Mouse (Mus musculus) embryonic facial prominence, embryonic 13.5 days (tissue): ENCODE results near the gene Mfsd9. TPM values are rescaled to one million over a fixed set of nuclear protein-coding genes. Genes with fewer than 3 reads are reported as not detected.

Experiments
- ATAC-seq: fragments of 200-750 bp; cut with Nextera tagmentation; 2 replicates; pipeline ENCODE4 v1.8.0; 2017; ENCODE audit warnings: low read depth; ENCODE audit not compliant: insufficient number of reproducible peaks, insufficient read depth, low FRiP score, low TSS enrichment
- H3K27ac ChIP-seq: fragments of 300-500 bp; sonication (generic); 2 replicates; pipeline ENCODE4 v1.5.1; 2015; ENCODE audit warnings: moderate library complexity, mild to moderate bottlenecking, inconsistent platforms
- H3K27me3 ChIP-seq: fragments of 300-500 bp; sonication (generic); 2 replicates; pipeline ENCODE4 v1.6.1; 2015; ENCODE audit warnings: mild to moderate bottlenecking, inconsistent platforms
- H3K36me3 ChIP-seq: fragments of 300-500 bp; sonication (generic); 2 replicates; pipeline ENCODE4 v1.6.1; 2015; ENCODE audit warnings: mild to moderate bottlenecking, inconsistent platforms
- H3K4me1 ChIP-seq: fragments of 300-500 bp; sonication (generic); 2 replicates; pipeline ENCODE4 v1.6.1; 2015; ENCODE audit warnings: inconsistent platforms
- H3K4me2 ChIP-seq: fragments of 300-500 bp; sonication (generic); 2 replicates; pipeline ENCODE4 v1.6.1; 2015; ENCODE audit warnings: moderate library complexity, mild to moderate bottlenecking, inconsistent platforms
- H3K4me3 ChIP-seq: fragments of 300-500 bp; sonication (generic); 2 replicates; pipeline ENCODE4 v1.5.1; 2015; ENCODE audit warnings: mild to moderate bottlenecking, inconsistent platforms
- H3K9ac ChIP-seq: fragments of 300-500 bp; sonication (generic); 2 replicates; pipeline ENCODE4 v1.6.1; 2015; ENCODE audit warnings: mild to moderate bottlenecking, inconsistent platforms
- H3K9me3 ChIP-seq: fragments of 300-500 bp; sonication (generic); 2 replicates; pipeline ENCODE4 v1.6.1; 2016; ENCODE audit warnings: inconsistent platforms
- WGBS: fragments of 180-500 bp; shearing (Covaris S2); methylation state at CpG from one replicate; pipeline ENCODE4 v1.1.7; 2015; ENCODE audit warnings: mixed read lengths; 5-methylcytosine and 5-hydroxymethylcytosine counted together
- polyA plus RNA-seq: library from polyadenylated mRNA; unstranded; fragments of >200 nt; fragmentation: Nextera tagmentation; extraction: Ambion mirVana; gene quantifications from 2 replicates; pipeline ENCODE4 v1.2.1, GENCODE M21; 2015

The Mfsd9 gene
- polyA plus RNA-seq, 1 experiment from 2014 or later, result 3.8 TPM

GRCm38 (mm10) chr1:40776102-40776501 lies 14.4 kb downstream of the Mfsd9 start:
- WGBS, result 44% methylated on average over 2 of the region's 2 CpGs
- Histone ChIP-seq H3K4me1 (peaks cover 3% of the 10 kb centered on the region; the same call in 1 of the 2 replicates), H3K27me3 (no peaks in the 10 kb centered on the region), H3K36me3 (peaks cover 50% of the 10 kb centered on the region), H3K4me3 (no peak overlapping the region), H3K4me2 (no peak overlapping the region), H3K27ac (no peak overlapping the region), H3K9me3 (peaks cover 13% of the 10 kb centered on the region; the same call in 1 of the 2 replicates), H3K9ac (no peak overlapping the region)
- no peak for ATAC-seq

GRCm38 (mm10) chr1:40774040-40774439 lies 16.4 kb downstream of the Mfsd9 start:
- peaks cover 29% of the 10 kb centered on the region for H3K36me3 ChIP-seq
- H3K4me3 ChIP-seq, result no peak overlapping the region
- H3K27ac ChIP-seq, result no peak overlapping the region
- no peak overlapping the region for H3K9ac ChIP-seq
- ATAC-seq, result no peak
- H3K4me2 ChIP-seq, result no peak overlapping the region
- 97% methylated on average over 10 of the region's 10 CpGs for WGBS
- no peaks in the 10 kb centered on the region for H3K27me3 ChIP-seq
- H3K9me3 ChIP-seq, result peaks cover 6% of the 10 kb centered on the region; the same call in 1 of the 2 replicates
- H3K4me1 ChIP-seq, result peaks cover 3% of the 10 kb centered on the region; the same call in 1 of the 2 replicates

- no peak overlapping the region for H3K27ac ChIP-seq
- H3K4me3 ChIP-seq, result no peak overlapping the region
- no peaks in the 10 kb centered on the region for H3K27me3 ChIP-seq
- H3K9ac ChIP-seq, result no peak overlapping the region
- H3K4me2 ChIP-seq, result no peak overlapping the region
- ATAC-seq, result no peak
- peaks cover 3% of the 10 kb centered on the region; the same call in 1 of the 2 replicates for H3K4me1 ChIP-seq
- no peaks in the 10 kb centered on the region for H3K9me3 ChIP-seq
- 86% methylated on average over 5 of the region's 5 CpGs for WGBS
- peaks cover 22% of the 10 kb centered on the region for H3K36me3 ChIP-seq
These were observed 17.3 kb downstream of the Mfsd9 start for GRCm38 (mm10) chr1:40773234-40773633.

- ATAC-seq, result no peak
- H3K9me3 ChIP-seq, result no peaks in the 10 kb centered on the region
These were observed 19.1 kb downstream of the Mfsd9 start for GRCm38 (mm10) chr1:40771196-40771970.

GRCm38 (mm10) chr1:40769331-40769894 lies 21.1 kb downstream of the Mfsd9 start:
- Histone ChIP-seq H3K9ac (no peak overlapping the region), H3K9me3 (no peaks in the 10 kb centered on the region), H3K27ac (no peak overlapping the region), H3K4me3 (no peak overlapping the region), H3K4me2 (no peak overlapping the region), H3K36me3 (peaks cover 16% of the 10 kb centered on the region), H3K27me3 (no peaks in the 10 kb centered on the region), H3K4me1 (no peaks in the 10 kb centered on the region)
- ATAC-seq, result no peak
- 54% methylated on average over 4 of the region's 4 CpGs for WGBS

More at GRCm38 (mm10) chr1:40771196-40771970, 19.1 kb downstream of the Mfsd9 start:
- H3K9ac ChIP-seq, result no peak overlapping the region
- H3K4me1 ChIP-seq, result peaks cover 3% of the 10 kb centered on the region; the same call in 1 of the 2 replicates
- H3K4me2 ChIP-seq, result no peak overlapping the region
- WGBS, result 88% methylated on average over 7 of the region's 7 CpGs
- no peak overlapping the region for H3K27ac ChIP-seq
- H3K4me3 ChIP-seq, result no peak overlapping the region
- H3K27me3 ChIP-seq, result no peaks in the 10 kb centered on the region
- peaks cover 22% of the 10 kb centered on the region for H3K36me3 ChIP-seq

GRCm38 (mm10) chr1:40768606-40769005 lies 21.9 kb downstream of the Mfsd9 start:
- H3K9ac ChIP-seq, result no peak overlapping the region
- H3K27me3 ChIP-seq, result no peaks in the 10 kb centered on the region
- no peaks in the 10 kb centered on the region for H3K4me1 ChIP-seq
- ATAC-seq, result no peak
- WGBS, result 30% methylated on average over 6 of the region's 6 CpGs
- no peaks in the 10 kb centered on the region for H3K9me3 ChIP-seq
- no peak overlapping the region for H3K4me2 ChIP-seq
- H3K4me3 ChIP-seq, result no peak overlapping the region
- H3K27ac ChIP-seq, result no peak overlapping the region
- peaks cover 8% of the 10 kb centered on the region for H3K36me3 ChIP-seq

GRCm38 (mm10) chr1:40767588-40767987 lies 22.9 kb downstream of the Mfsd9 start:
- no peak overlapping the region for H3K27ac ChIP-seq
- no peak for ATAC-seq
- no peaks in the 10 kb centered on the region for H3K27me3 ChIP-seq
- H3K9ac ChIP-seq, result no peak overlapping the region
- 89% methylated on average over 18 of the region's 18 CpGs for WGBS
- no peak overlapping the region for H3K4me2 ChIP-seq
- no peaks in the 10 kb centered on the region for H3K36me3 ChIP-seq
- H3K4me3 ChIP-seq, result no peak overlapping the region
- H3K9me3 ChIP-seq, result no peaks in the 10 kb centered on the region
- no peaks in the 10 kb centered on the region for H3K4me1 ChIP-seq

- Histone ChIP-seq H3K27me3 (no peaks in the 10 kb centered on the region), H3K4me1 (no peaks in the 10 kb centered on the region), H3K27ac (no peak overlapping the region), H3K4me3 (no peak overlapping the region), H3K36me3 (no peaks in the 10 kb centered on the region), H3K9ac (no peak overlapping the region), H3K4me2 (no peak overlapping the region), H3K9me3 (no peaks in the 10 kb centered on the region)
- no peak for ATAC-seq
- WGBS, result 91% methylated on average over 12 of the region's 12 CpGs
These were observed 25.0 kb downstream of the Mfsd9 start for GRCm38 (mm10) chr1:40765521-40765920.

- no peak for ATAC-seq
These were observed 25.7 kb downstream of the Mfsd9 start for GRCm38 (mm10) chr1:40764701-40765275.

GRCm38 (mm10) chr1:40764042-40764441 lies 26.4 kb downstream of the Mfsd9 start:
- H3K9me3 ChIP-seq, result no peaks in the 10 kb centered on the region
- H3K4me3 ChIP-seq, result no peak overlapping the region
- no peak for ATAC-seq
- no peak overlapping the region for H3K9ac ChIP-seq
- no peaks in the 10 kb centered on the region for H3K4me1 ChIP-seq
- H3K4me2 ChIP-seq, result no peak overlapping the region
- H3K36me3 ChIP-seq, result no peaks in the 10 kb centered on the region
- WGBS, result 80% methylated on average over 1 of the region's 1 CpGs
- no peaks in the 10 kb centered on the region for H3K27me3 ChIP-seq
- no peak overlapping the region for H3K27ac ChIP-seq

More at GRCm38 (mm10) chr1:40764701-40765275, 25.7 kb downstream of the Mfsd9 start:
- 90% methylated on average over 15 of the region's 15 CpGs for WGBS
- Histone ChIP-seq H3K27ac (no peak overlapping the region), H3K4me2 (no peak overlapping the region), H3K9me3 (no peaks in the 10 kb centered on the region), H3K4me1 (no peaks in the 10 kb centered on the region), H3K36me3 (no peaks in the 10 kb centered on the region), H3K4me3 (no peak overlapping the region), H3K27me3 (no peaks in the 10 kb centered on the region), H3K9ac (no peak overlapping the region)

GRCm38 (mm10) chr1:40759751-40760445 lies 30.6 kb downstream of the Mfsd9 start:
- H3K36me3 ChIP-seq, result no peaks in the 10 kb centered on the region
- H3K9me3 ChIP-seq, result no peaks in the 10 kb centered on the region
- no peak for ATAC-seq
- no peak overlapping the region for H3K27ac ChIP-seq
- no peaks in the 10 kb centered on the region for H3K27me3 ChIP-seq
- 74% methylated on average over 6 of the region's 6 CpGs for WGBS
- no peak overlapping the region for H3K4me3 ChIP-seq
- no peak overlapping the region for H3K4me2 ChIP-seq
- no peak overlapping the region for H3K9ac ChIP-seq
- no peaks in the 10 kb centered on the region for H3K4me1 ChIP-seq
